Mouse (Mus musculus): ENCODE measurements around the gene Lrrn4. TPM values are rescaled to one million over a fixed set of nuclear protein-coding genes. Genes with fewer than 3 reads are reported as not detected.

Gene Lrrn4
- 0.10 TPM in 1 of 2 replicates, not detected in the other for polyA plus RNA-seq (2015; fragmentation: Nextera tagmentation; extraction: Ambion mirVana)

DNA sequence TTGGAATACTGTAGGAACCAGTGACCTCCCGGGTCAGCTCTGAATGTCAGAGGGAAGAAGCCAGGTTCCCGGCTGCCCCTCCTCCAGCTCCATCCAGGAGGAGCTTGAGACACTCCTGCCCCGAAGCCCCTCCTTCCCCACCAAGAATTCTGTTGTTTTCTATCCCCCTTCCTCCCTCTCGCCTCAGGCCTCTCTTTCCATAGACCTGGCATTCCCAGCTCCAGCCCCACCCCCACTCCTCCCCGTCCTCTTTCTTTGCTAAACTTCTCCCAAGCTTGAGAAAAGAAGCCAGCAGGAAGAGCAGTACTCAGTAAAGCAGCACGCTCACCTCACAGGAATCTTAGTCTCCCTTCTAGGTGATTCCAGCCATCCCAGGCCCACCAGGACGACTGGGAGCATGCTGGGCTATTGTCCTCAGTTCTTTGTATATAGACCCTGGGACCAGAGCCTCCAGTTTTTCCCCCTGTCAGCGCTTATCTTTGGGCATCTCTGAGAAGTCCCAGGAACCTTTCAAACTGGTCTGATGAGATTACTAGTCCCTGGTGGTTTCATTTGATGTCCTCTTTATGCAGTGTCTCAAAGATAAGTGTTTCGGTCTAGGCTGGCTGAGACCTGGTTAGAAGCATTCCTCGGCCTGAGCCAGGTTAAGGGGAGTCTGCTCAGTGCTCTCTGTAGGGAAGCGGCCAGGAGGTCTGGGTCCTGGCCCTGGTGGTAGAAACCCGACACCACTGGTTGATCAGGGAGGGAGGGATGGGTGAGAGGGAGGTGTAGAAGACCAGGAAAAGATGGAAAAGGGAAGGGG, at the start of gene Lrrn4:
TSS of gene Lrrn4 (minus strand) at position 48 of the 802 bp plus-strand sequence.
- peaks cover 25% of the 10 kb centered on the region for H3K4me1 ChIP-seq (replicated peaks)
- no peaks in the 10 kb centered on the region for H3K9me3 ChIP-seq
- peak within 1 kb of the TSS; percentile 71 for H3K9ac ChIP-seq
- no peak for ATAC-seq (ENCODE audit: low FRiP score)
- H3K4me3 ChIP-seq = peak within 1 kb of the TSS; percentile 64
- no peak within 1 kb of the TSS for H3K27ac ChIP-seq
- 8% methylated on average over 12 of the region's 12 CpGs for WGBS
- H3K36me3 ChIP-seq = no peaks in the 10 kb centered on the region
- H3K27me3 ChIP-seq = peaks cover 59% of the 10 kb centered on the region
- H3K4me2 ChIP-seq = peak within 1 kb of the TSS; percentile 97

DNA sequence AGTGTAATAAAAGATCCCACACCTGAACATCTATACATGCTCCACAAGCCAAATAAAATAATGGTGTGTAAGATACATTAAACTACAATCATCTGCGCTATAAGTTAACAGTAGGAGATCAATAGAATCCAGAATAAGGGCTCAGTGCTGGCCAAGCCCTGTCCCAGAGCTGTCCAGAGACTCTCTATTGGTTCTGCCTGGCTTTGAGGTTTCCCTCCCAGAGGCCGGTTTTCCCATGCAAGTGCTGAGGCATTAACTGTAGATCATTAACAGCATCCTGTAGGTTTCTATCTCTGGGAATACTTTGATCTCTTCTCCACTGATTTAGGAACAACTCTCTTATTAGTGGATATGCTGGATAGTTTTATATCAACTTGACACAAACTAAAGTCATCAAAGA, 48.3 kb upstream of the Lrrn4 start:
- ATAC-seq (ENCODE audit: low FRiP score) = no peak
- Histone ChIP-seq H3K9ac (no peak overlapping the region), H3K4me3 (no peak overlapping the region), H3K9me3 (no peaks in the 10 kb centered on the region), H3K27me3 (no peaks in the 10 kb centered on the region), H3K4me1 (replicated peaks) (no peaks in the 10 kb centered on the region), H3K4me2 (no peak overlapping the region), H3K27ac (no peak overlapping the region), H3K36me3 (no peaks in the 10 kb centered on the region)
- 77% methylated on average over 2 of the region's 2 CpGs for WGBS

DNA sequence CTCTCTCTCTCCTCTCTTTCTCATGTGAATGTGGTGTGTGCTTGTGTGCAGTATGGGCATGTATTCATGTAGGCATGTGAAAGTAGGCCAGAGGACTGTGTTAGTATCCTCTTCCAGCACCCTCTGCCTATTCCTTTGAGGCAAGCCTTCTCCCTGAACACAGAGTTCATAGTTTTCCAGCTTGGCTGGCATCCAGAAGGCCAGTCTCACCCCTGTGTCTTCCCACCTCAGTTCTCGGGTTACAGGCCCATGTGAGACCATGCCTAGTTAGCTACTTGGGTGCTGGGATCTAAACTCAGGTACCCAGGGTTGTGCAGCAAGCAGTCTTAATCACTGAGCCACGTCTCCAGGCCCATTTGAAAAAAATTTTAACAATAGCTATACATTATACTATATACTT, 47.2 kb upstream of the Lrrn4 start:
- Histone ChIP-seq H3K4me2 (no peak overlapping the region), H3K9ac (no peak overlapping the region), H3K9me3 (no peaks in the 10 kb centered on the region), H3K4me3 (no peak overlapping the region), H3K27ac (no peak overlapping the region), H3K27me3 (no peaks in the 10 kb centered on the region), H3K36me3 (no peaks in the 10 kb centered on the region), H3K4me1 (replicated peaks) (no peaks in the 10 kb centered on the region)
- no peak for ATAC-seq (ENCODE audit: low FRiP score)
- WGBS = 70% methylated on average over 2 of the region's 2 CpGs

DNA sequence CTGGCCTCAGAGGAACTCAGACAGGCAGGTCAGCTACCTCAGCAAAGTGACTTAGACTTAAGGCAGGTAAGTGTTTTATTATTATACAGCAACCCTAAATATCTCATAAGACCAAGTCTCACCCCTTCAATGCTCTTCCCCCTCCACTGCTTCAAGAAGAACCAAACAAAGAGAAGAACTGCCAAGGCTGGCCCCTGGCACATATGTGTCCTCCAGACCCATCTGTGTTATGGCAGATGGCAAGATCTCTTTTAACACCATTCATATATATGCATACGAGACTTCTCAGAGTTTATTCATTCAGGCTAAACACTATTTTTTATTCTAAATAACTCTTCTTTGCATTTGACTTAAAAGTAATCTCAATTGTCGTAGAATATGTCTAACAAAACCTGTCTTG, 46.6 kb upstream of the Lrrn4 start:
- no peak for ATAC-seq (ENCODE audit: low FRiP score)

DNA sequence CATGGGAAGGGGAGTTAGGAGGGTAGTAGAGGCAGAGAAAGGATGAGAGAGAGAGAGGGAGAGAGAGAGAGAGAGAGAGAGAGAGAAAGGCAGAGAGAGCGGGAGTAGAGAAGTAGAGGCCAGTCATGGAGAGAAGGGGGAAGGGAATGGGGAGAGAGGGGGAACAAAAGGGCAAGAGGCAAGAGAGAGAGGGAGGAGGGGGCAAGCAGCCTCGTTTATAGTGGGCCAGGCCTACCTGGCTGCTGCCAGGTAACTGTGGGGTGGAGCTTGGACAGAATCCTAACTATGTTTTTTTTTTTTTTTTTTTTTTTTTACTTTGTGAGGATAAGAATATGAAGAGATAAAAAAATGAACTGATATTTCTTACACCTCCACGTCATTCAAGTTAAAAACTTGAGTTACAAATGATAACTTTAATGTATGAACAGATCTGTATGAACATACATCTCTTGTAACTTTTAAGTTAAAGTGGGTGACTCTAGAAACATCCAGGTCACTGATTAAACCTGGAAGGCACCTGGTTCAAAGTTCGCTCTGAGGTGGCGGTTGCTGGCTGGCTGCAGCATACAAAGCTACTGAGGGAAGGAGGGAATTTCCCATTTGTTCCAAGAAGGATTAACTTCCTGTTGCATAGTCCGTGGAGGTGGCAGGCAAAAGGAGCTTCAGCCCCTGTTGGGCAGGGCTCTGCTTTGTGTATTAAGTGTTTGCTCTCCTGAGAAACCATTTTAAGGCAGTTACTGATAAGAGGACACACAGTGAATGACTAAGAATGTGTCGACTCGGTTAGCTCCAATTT, 42.8 kb upstream of the Lrrn4 start:
- H3K9me3 ChIP-seq = no peaks in the 10 kb centered on the region
- no peak overlapping the region for H3K4me3 ChIP-seq
- no peak overlapping the region for H3K27ac ChIP-seq
- no peaks in the 10 kb centered on the region for H3K27me3 ChIP-seq
- no peaks in the 10 kb centered on the region for H3K4me1 ChIP-seq (replicated peaks)
- 58% methylated on average over 8 of the region's 8 CpGs for WGBS
- H3K9ac ChIP-seq = no peak overlapping the region
- no peak for ATAC-seq (ENCODE audit: low FRiP score)
- no peaks in the 10 kb centered on the region for H3K36me3 ChIP-seq
- no peak overlapping the region for H3K4me2 ChIP-seq

More for the DNA sequence above, 46.6 kb upstream of the Lrrn4 start:
- Histone ChIP-seq H3K9ac (peak overlapping the region; percentile 8; the same call in 1 of the 2 replicates), H3K4me3 (no peak overlapping the region), H3K9me3 (no peaks in the 10 kb centered on the region), H3K36me3 (no peaks in the 10 kb centered on the region), H3K27me3 (no peaks in the 10 kb centered on the region), H3K4me1 (replicated peaks) (no peaks in the 10 kb centered on the region), H3K27ac (no peak overlapping the region), H3K4me2 (no peak overlapping the region)
- WGBS = 78% methylated on average over 2 of the region's 2 CpGs

DNA sequence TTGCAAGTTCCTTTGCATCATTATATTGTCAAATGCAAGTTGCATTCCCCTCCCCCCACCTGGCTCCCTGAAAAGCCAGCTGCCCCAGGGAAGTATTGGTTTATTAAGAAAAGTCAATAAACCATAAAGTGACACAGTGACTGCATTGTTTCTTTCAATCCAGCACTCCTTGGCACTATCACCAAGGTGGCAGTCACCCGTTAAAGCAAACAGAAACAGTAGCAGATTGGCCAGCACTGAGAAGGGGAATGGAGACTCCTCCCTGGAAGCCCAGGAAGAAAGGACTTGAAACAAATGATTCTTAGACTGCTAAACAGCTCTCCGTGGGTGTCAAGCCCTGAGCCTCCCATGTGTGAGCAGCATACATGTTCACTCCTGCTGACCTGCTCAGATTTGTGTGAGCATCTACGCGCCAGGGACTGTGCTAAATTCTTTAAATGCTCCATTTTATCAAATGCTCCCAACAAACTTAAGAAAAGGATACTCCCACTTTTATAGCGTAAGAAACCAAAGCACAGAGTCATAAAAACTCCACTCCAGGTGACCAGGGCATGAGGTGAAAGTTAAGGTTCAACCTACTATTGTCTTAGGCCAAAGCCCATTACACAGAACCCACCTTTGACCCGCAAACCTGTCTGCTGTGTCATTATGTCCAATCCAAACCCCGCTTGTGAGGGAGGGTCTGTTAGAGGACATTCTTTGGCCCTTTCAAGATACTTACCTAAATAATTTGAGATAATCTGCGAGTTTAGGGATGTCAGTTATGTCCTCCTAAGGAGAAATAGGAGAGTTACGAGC, 41.6 kb upstream of the Lrrn4 start:
- H3K36me3 ChIP-seq = no peaks in the 10 kb centered on the region
- H3K9ac ChIP-seq = no peak overlapping the region
- H3K4me1 ChIP-seq (replicated peaks) = no peaks in the 10 kb centered on the region
- H3K4me2 ChIP-seq = no peak overlapping the region
- no peak overlapping the region for H3K27ac ChIP-seq
- no peaks in the 10 kb centered on the region for H3K27me3 ChIP-seq
- no peak for ATAC-seq (ENCODE audit: low FRiP score)
- H3K9me3 ChIP-seq = no peaks in the 10 kb centered on the region
- 76% methylated on average over 9 of the region's 9 CpGs for WGBS
- no peak overlapping the region for H3K4me3 ChIP-seq

DNA sequence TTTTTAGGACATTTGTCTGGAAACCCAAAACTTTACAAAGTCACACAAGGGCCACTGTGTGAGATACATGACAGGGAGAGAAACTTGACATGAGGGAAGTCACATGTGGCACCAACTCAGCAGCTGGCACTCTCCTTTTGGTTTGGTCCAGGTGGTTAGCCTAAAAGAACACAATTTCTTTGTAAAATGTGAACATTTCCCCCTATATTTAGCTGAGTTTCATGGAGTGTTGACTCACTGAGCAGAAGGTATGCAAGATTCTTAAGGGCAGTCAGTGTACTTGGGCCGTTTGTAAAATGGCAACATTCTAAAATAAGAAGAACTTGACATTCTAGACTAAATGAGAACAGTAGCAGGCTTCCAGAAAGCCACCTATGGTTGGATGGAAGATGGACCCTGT, 34.1 kb upstream of the Lrrn4 start:
- H3K27me3 ChIP-seq = no peaks in the 10 kb centered on the region
- 83% methylated on average over 1 of the region's 1 CpGs for WGBS
- no peak for ATAC-seq (ENCODE audit: low FRiP score)
- H3K4me1 ChIP-seq (replicated peaks) = no peaks in the 10 kb centered on the region
- H3K27ac ChIP-seq = no peak overlapping the region
- no peaks in the 10 kb centered on the region for H3K9me3 ChIP-seq
- no peak overlapping the region for H3K4me3 ChIP-seq
- no peak overlapping the region for H3K9ac ChIP-seq
- H3K36me3 ChIP-seq = no peaks in the 10 kb centered on the region
- no peak overlapping the region for H3K4me2 ChIP-seq

DNA sequence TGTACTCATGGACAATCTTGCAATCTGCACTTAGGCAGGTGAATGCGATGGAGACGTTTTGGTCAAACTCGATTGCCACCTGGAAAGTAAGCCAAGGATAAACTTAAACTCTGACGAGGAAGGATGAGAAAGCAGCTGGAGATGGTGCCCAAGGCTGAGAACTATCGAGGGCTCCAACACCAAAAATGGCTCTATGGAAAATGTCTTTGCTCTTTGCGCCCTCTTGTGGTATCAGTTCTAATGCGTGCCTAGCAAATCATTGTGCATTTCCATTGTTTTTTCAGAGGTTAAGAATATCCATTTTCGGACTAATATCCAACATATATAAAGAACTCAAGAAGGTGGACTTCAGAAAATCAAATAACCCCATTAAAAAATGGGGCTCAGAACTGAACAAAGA, 26.1 kb upstream of the Lrrn4 start:
- no peaks in the 10 kb centered on the region for H3K9me3 ChIP-seq
- no peaks in the 10 kb centered on the region for H3K36me3 ChIP-seq
- H3K9ac ChIP-seq = no peak overlapping the region
- H3K27ac ChIP-seq = no peak overlapping the region
- H3K4me3 ChIP-seq = no peak overlapping the region
- H3K27me3 ChIP-seq = no peaks in the 10 kb centered on the region
- H3K4me1 ChIP-seq (replicated peaks) = no peaks in the 10 kb centered on the region; the same call in 1 of the 2 replicates
- H3K4me2 ChIP-seq = no peak overlapping the region
- 35% methylated on average over 8 of the region's 8 CpGs for WGBS
- ATAC-seq (ENCODE audit: low FRiP score) = no peak

DNA sequence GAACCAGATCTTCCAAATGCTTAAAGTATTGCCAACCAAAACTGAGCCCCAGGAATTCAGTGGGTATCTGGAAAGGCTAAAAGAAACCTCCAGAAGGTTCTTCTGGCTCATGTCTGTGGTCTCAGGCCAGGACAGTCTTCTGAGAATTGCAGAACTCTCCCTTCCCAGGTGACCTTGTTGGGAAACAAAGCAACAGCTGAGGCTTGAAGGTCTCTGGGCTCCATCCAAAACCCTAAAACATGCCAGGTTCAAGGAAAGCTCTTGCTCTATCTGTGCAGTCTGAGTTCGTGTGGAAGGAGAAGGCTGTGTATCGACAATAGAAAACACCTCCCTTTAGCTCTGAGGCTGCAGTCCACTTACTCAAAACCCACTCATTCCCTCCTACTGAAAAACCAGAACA, 24.3 kb upstream of the Lrrn4 start:
- 83% methylated on average over 2 of the region's 2 CpGs for WGBS

DNA sequence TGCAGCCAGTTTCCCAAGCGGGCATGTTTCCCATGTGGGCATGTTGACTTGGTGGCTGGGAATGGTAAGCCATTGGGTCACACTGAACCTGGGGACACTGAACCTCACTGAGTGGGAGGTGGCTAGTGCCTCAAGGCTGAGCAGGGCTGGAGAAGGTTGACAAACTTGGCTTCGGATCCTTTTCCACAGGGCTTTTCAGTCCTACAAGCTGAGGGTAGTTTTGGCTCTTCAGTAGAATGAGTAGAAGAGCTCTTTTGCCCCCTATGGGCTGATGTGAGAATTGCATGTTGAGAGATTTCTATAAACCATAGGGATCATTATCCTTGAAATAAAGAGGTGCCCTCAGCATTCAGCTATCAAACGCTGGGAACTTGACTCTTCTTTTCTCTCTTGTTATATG, 22.8 kb upstream of the Lrrn4 start:
- no peaks in the 10 kb centered on the region for H3K9me3 ChIP-seq
- H3K9ac ChIP-seq = no peak overlapping the region
- 38% methylated on average over 3 of the region's 3 CpGs for WGBS
- no peak overlapping the region for H3K27ac ChIP-seq
- H3K36me3 ChIP-seq = no peaks in the 10 kb centered on the region
- no peak overlapping the region for H3K4me2 ChIP-seq
- H3K4me3 ChIP-seq = no peak overlapping the region
- no peak for ATAC-seq (ENCODE audit: low FRiP score)
- no peaks in the 10 kb centered on the region for H3K27me3 ChIP-seq
- H3K4me1 ChIP-seq (replicated peaks) = no peaks in the 10 kb centered on the region; the same call in 1 of the 2 replicates

More for the DNA sequence above, 24.3 kb upstream of the Lrrn4 start:
- Histone ChIP-seq H3K27ac (no peak overlapping the region), H3K4me1 (replicated peaks) (no peaks in the 10 kb centered on the region; the same call in 1 of the 2 replicates), H3K27me3 (no peaks in the 10 kb centered on the region), H3K36me3 (no peaks in the 10 kb centered on the region), H3K4me2 (no peak overlapping the region), H3K9me3 (no peaks in the 10 kb centered on the region), H3K4me3 (no peak overlapping the region), H3K9ac (no peak overlapping the region)
- no peak for ATAC-seq (ENCODE audit: low FRiP score)

DNA sequence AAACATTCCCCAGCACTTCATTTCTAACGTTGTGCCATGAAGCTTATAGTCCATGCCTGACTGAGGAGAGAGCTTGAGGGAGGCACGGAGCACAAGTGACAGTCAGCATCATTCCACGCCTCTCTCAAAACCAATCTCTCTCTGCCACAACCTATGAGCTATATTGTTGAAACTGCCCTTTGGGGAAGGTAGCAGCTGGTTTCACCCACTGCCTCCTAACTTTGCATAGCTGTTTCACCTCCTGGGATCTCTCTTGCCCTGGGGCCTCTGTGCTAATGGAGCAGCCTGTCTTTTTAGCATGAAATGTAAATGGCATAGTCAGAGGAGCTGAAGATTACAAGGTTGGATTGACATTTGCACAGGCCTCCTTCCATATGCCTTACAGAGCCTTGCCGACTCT, 21.4 kb upstream of the Lrrn4 start:
- peak; percentile 61; the same call in 1 of the 2 replicates for ATAC-seq (ENCODE audit: low FRiP score)
- Histone ChIP-seq H3K27ac (no peak overlapping the region), H3K27me3 (no peaks in the 10 kb centered on the region), H3K36me3 (no peaks in the 10 kb centered on the region), H3K4me1 (replicated peaks) (no peaks in the 10 kb centered on the region; the same call in 1 of the 2 replicates), H3K9me3 (no peaks in the 10 kb centered on the region), H3K4me3 (no peak overlapping the region), H3K9ac (no peak overlapping the region), H3K4me2 (no peak overlapping the region)
- 67% methylated on average over 3 of the region's 4 CpGs for WGBS

DNA sequence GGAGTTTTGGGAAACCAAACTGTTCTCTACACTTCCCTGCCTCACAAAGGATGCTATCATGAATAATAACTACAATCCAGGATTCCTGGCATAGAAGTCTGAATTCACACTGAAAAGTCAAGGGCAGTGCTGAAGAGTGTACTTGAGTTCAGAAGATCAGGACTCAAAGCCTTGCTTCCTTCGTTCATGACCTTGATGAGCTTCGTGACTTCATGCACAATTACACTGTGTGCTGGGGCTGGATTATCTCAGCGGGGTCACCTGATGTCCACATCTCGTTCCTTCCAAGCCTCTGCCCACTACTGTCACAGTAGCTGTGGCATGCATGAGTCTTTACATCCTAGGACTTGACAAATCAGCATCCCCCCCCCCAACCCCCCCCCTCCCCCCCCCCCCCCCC, 20.9 kb upstream of the Lrrn4 start:
- no peaks in the 10 kb centered on the region; the same call in 1 of the 2 replicates for H3K4me1 ChIP-seq (replicated peaks)
- WGBS = 75% methylated on average over 4 of the region's 4 CpGs
- ATAC-seq (ENCODE audit: low FRiP score) = 0 out of 2 replicates have a peak, but pooled peaks have one; percentile 7
- no peak overlapping the region for H3K4me3 ChIP-seq
- H3K36me3 ChIP-seq = no peaks in the 10 kb centered on the region
- H3K4me2 ChIP-seq = no peak overlapping the region
- H3K9ac ChIP-seq = no peak overlapping the region
- no peak overlapping the region for H3K27ac ChIP-seq
- no peaks in the 10 kb centered on the region for H3K27me3 ChIP-seq
- H3K9me3 ChIP-seq = no peaks in the 10 kb centered on the region

Measured in hindbrain, embryonic 13.5 days (tissue).